Mouse (Mus musculus) frontal cortex, postnatal 10 days (tissue): Measurements from ENCODE around the gene Tgfa.

Source experiments
- DNase-seq, 2 experiments: peaks; one replicate each; pipeline ENCODE4 v3.0.0; 2022; ENCODE audit warnings: low spot score in 2 of 2, mixed read lengths in 1 of 2

Tgfa gene

DNA sequence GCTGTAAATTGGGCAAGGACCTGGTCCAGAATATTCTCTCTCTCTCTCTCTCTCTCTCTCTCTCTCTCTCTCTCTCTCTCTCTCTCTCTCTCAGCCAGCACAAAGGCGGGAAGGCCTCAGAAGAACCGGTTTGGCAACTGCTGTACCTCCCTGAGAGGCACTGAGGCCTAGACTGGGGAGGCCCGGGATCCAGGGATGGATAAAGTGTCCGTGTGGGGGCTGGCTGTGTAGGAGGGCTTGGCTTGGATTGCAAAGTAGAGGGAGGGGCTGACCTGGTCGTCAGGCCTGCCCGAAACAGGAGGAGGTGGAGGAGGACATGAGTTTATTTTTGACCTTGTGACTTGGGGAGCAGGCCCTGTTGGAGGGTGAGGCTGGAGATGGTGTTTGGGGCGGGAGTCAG, 27.4 kb downstream of the Tgfa start:
- no peak for DNase-seq

DNA sequence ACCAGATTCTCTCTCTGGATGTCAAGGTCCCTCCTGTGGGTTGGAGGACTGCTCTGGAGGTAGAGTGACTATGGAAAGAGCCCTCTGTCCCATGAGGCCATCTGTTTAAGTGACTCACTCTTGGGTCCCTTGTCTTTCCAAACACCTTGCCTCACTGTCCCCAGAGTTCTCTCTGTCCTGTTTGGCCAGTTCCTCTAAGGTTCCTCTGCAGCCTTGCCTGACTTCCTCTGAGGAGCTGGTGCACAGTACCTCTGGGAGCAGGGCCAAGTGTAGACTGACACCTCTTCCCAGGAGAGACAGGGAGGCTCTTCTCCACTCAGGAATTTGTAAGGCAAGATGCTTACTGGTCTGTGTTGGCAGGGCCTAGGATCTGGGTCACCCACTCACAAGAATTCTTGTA, 30.6 kb downstream of the Tgfa start:
- DNase-seq, result no peak

- DNase-seq, result no peak
Observed at GRCm38 (mm10) chr6:86232367-86232766, 37.3 kb downstream of the Tgfa start.

DNA sequence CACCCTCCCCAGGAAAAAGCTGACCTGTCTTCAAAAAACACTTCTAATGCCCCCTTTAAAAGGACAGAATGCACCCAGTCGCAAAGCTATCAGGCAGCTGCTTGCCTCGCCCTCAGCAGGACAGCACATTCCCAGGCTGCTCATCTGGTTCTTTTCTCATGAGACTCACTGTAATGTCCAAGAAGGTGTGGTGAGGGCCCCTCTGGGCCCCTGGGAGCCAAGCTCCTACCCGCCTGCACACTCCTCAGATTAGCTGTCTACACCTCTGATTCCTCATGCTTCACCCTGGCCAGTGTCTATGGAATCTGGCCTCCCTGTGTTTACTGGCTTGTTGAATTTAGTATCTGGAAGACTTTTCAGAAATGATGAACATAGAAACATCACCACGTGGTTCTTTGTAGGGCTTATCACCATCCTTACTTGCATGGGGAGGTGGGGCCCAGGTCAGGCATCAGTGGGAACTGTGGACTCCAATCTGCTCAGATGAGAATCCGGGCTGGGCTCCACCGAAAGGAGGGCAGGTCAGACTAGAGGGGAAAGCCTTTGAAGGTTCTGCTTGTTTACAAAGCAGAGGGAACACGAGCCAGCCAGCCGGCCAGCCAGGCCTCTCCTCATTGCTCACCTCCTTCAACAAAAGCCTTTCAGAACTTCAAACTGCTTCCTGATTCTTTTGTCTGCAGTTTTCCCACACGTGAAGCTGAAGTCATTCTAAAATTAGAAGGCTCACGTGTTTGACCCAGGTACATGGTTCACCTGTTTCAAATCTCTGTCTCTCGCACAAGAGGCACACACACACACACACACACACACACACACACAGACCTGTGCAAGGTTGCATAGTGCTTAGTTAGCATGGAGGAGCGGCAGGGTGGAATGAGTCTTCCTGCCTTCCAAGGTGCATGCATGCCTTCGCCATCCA, 38.7 kb downstream of the Tgfa start:
- DNase-seq, result no peak

DNA sequence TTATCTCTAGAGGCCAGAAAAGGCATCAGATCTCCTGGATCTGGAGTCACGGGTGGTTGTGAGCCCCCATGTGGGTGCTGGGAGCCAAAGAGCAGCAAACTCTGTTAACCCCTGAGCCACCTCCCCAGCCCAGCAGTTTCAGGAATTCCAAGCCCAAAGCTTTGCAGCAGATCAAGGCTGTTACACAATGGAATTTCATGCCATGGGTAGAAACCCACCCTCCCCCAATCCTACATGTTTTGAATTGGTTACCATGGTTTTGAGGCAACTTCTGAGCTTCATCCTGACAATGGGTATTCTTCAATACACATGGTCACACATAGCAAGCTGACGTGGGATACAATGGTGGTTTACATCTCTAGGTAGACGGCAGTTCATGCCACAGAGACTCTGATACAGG, 49.8 kb downstream of the Tgfa start:
- no peak for DNase-seq

DNA sequence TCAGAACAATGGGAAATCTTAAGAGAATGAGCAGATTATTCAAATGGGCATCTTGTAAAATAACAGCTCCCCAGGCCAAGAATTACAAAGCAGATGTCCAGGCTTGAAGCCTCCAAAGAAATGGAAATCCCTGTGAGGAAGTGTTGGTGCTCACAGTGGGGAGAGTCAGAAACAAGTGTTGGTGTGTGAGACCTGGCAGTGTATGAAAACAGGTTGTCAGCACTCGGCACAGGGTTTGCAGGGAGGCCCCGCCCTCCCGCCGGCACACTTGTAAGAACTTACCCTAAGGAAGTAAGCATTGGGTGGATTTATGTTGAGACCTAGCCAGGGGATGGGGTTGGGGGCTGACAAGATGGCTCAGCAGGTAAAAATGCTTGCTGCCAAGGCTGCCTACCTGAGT, 50.9 kb downstream of the Tgfa start:
- no peak for DNase-seq

DNA sequence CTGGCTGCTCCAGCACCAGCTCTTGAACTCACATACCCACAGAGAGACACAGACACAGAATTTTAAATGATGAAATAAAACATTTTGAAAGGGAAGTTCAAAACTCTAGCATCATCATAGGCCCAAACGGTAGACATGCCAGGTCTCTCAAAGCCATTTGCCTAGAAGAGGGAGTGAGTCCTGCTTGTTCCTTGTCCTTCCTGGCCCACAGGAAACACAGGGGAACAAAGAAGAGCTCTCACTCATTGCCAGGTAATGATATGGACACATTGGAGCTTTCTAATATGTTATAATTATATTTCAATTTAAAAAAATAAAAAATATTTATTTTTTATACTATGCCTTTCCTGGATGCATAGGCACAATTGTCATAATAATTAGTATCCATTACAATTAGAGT, 53.5 kb downstream of the Tgfa start:
- no peak for DNase-seq

GRCm38 (mm10) chr6:86249042-86249441, 54.0 kb downstream of the Tgfa start:
- peak in 1 of 2 experiments; percentile 23 for DNase-seq

- no peak for DNase-seq
Observed at GRCm38 (mm10) chr6:86250236-86250635, 55.2 kb downstream of the Tgfa start.

DNA sequence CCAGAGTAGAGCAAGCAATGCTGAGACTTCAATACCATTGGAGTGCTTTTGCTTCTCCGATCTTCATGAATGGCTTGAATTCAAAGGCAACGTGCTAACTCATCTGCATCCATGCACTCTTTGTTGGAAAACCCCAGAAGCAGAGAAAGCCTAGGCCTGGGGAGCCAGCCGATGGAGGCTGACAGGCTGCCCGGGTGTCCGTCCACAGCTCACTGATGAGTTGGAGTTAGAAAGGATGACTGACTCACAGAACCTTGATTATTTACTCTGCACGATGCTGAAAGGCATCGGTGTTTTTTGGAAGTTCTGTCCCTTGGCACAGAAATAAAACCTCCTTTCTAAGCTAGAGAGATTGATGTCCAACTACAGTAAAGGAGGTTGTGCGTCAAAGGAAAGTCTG, 55.8 kb downstream of the Tgfa start:
- DNase-seq, result no peak

DNA sequence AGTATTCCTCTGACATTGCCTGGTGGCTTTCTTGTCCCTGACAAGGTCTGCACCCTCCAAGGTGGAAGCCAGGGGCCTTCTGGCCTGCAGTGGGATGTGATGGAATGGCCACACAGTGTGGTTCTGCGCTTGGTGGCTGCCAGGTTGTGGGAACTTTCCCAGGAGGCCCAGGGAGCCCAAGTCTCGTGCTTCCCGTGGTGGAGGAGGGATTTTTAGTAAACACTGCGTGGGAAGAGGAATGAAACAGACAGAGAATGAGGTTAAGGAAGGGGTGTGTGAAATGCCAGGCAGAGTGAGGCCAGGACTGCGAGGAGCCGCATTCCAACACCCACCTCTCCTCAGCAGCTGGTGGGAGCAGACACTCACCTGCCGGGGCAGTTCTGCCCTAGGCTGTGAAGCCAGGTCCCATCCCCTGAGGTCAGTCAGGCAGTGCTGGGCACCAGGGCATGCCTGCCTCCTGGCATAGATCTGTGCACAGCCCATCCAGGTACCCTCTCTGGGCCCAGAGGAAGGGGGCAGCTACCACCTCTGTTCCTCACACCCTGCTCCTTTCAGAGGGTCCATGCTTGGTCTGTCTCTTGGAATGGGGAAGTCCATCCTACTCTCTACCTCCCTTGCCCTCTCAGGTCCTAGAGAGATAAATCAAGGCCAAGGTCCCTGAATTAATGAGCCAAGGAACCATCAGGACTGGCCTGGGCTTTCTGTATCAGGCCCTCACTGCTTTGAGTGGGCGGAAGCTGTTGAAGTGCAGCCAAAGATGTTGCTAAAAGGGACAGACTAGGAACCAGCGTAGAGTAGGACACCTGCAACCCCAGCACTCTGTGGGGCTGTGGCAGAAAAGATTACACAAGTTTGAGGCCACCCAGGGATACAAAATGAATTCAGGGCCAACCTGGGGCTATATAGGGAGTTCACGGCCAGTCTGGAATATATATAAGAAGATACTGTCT, 57.4 kb downstream of the Tgfa start:
- no peak for DNase-seq

DNA sequence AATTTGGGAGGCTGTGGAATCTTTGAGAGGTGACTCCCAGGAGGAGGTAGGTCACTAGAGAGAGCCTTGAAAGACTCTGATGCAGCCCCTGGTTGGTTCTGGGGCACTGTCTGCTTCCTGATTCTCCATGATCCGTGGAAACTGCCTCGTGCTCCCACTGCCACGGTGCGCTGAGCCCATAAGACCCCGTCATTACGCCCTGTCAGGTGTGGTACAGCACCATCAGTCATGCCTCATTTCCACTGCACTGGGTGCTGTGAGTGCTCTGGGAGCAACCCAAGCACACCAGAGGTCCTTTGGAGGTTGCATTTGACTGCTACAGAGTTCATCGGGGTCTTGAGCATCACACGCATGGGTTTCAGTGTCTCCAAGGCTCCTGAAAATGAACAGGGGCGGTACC, 60.9 kb downstream of the Tgfa start:
- no peak for DNase-seq

- DNase-seq, result no peak
Observed at GRCm38 (mm10) chr6:86259242-86259641, 64.2 kb downstream of the Tgfa start.

DNA sequence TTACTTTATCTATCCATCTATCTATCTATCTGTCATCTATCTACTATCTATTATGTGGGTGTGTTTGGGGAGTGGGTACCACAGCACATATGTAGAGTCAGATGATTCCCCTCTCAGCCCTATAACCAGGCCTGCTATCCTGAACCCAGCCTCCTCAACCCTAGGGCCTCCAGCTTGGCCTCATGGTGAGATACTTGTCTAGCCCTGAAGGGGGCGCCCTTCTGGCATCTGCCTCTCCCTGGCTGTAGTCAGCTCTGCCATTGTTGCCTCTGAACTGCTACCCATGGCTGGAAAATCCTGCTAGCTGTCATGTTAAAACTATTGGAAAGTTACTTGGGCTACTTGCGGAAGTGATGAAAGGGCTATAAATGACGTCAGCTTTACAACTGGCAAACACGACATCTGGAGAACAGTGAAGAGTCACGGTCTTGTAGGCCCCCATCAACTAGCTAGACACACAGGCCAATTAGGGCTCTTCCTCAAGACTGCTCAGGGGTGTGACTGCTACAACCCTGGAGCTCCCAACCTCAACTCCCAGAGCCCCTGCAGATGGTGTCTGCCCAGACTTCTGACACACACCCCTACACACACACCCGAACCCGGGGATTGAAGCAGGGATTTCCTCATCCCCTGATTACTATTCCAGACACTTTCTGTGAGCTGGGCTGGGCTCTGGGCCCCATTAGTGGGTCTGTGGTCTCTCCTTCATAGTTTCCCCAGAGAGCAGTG, 65.5 kb downstream of the Tgfa start:
- DNase-seq, result no peak

- DNase-seq, result no peak
Observed at GRCm38 (mm10) chr6:86266786-86267185, 71.8 kb downstream of the Tgfa start.

GRCm38 (mm10) chr6:86270373-86271068, 75.5 kb downstream of the Tgfa start:
- DNase-seq, result no peak

DNA sequence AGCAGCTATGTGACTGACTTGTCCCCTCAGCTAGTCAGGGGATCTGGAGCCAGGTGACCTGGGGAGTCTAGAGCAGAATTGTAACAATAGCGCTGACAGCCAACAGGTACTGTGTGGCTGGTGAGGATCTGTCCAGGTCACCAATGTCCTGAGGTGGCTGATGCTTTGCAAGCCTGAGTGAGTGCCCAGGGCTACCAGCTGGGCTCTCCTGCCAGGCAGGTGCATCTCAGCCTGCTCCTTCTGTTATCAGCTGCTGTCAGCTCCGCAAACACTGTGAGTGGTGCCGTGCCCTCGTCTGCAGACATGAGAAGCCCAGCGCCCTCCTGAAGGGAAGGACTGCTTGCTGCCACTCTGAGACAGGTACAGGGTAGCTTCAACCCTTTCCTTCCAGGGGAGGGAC, 76.1 kb downstream of the Tgfa start:
- no peak for DNase-seq

GRCm38 (mm10) chr6:86275704-86276103, 80.7 kb downstream of the Tgfa start:
- no peak for DNase-seq

- no peak for DNase-seq
Observed at GRCm38 (mm10) chr6:86276816-86277215, 81.8 kb downstream of the Tgfa start.

GRCm38 (mm10) chr6:86277620-86278019, 82.6 kb downstream of the Tgfa start:
- DNase-seq, result no peak

DNA sequence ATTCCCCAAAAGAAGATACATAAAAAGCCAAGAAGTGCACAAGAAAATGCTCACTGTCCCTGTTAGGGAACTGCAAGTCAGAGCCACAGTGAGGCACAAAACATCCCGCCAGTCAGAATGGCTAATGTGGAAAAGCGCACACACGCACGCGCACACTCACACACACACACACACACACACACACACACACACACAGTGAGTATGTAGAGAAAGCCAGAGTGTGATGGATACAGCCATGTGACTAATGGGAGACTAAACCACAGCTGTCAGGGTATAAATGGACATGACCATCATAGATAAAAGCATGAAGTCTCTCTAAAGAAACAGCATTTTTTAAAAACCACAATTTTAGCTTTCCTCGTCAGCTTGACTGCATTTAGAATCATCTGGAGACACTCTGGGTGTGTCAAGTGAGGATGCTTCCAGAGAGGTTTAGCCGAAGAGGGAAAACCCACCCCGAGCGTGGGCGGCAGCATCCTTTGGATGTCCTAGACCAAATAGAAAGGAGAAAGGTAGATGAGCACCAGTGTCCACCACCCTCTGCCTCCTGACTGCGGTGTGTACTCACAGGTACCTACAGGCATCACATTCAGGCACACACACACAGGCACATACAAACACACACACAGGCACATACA, 86.7 kb downstream of the Tgfa start:
- peak in 1 of 2 experiments; percentile 46 for DNase-seq
